Mouse (Mus musculus) Patski (cell line): ENCODE measurements around the gene Ubl7. TPM values are rescaled to one million over a fixed set of nuclear protein-coding genes. Genes with fewer than 3 reads are reported as not detected.

Experiments
- ATAC-seq: fragments of 100-300 bp; one replicate; pipeline ENCODE4 v1.8.0; 2021
- CTCF ChIA-PET: fragments of 350-600 bp; sonication (Branson Sonifier 250); formaldehyde crosslinking; loops from one replicate; lab custom pipeline; 2022; ENCODE audit warnings: inconsistent platforms; lab: Charles Lee
- POLR2A ChIA-PET: fragments of 350-600 bp; sonication (Branson Sonifier 250); formaldehyde crosslinking; loops from one replicate; lab custom pipeline; 2022; ENCODE audit warnings: antibody characterized with exemption, inconsistent platforms; lab: Charles Lee
- DNase-seq: peaks from one replicate; pipeline ENCODE4 v3.0.0-alpha.2; 2011; ENCODE audit warnings: low read depth, low spot score
- H3K27me3 ChIP-seq: fragments of 371-371 bp; one replicate; pipeline ENCODE4 v1.5.1; 2021
- CTCF ChIP-seq: fragments of 100-300 bp; IDR thresholded peaks from one replicate; pipeline ENCODE4 v1.5.1; 2021
- in situ Hi-C: fragments of 300-500 bp; cut with MboI; formaldehyde crosslinking; loops from 3 replicates; pipeline ENCODE4 v1.11.1; 2018; ENCODE audit warnings: low pct_unique_long_range_greater_than_20kb, mixed read lengths
- polyA plus RNA-seq: library from polyadenylated mRNA; unstranded; gene quantifications from one replicate; pipeline ENCODE4 v1.2.3, GENCODE M21; 2021

Gene Ubl7
- polyA plus RNA-seq, 1 experiment from 2014 or later, result 87.3 TPM

DNA sequence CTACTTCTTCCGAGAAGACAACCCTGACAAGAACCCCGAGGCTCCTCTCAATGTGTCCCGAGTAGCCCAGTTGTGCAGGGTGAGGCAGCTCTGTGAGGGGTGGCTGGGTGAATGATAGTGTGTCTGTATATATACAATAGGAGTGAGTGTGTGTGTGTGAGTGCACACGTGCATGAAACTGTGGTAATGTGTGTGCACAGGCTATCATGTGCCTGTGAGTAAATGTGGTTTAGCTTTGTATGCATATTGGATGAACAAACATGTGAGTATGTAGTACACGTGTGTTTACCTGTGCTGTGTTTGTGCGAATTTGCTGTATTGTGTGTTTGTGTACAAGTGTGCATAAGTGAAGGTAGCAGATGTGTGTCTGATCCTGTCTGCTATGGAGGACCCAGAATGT is 45.0 kb downstream of the Ubl7 start:
- POLR2A ChIA-PET, result interaction anchor here (0.7 to 0.9 kb wide), 2 partner anchors 24 to 37 kb away, joined by 3 to 4 read pairs; no protein-coding TSS in a partner anchor
- H3K27me3 ChIP-seq, result no peaks in the 10 kb centered on the region
- TF ChIP-seq CTCF, result no peak
- CTCF ChIA-PET, result no interaction called here
- ATAC-seq, result no peak
- in situ Hi-C loops, result no loop called here
- no peak for DNase-seq

DNA sequence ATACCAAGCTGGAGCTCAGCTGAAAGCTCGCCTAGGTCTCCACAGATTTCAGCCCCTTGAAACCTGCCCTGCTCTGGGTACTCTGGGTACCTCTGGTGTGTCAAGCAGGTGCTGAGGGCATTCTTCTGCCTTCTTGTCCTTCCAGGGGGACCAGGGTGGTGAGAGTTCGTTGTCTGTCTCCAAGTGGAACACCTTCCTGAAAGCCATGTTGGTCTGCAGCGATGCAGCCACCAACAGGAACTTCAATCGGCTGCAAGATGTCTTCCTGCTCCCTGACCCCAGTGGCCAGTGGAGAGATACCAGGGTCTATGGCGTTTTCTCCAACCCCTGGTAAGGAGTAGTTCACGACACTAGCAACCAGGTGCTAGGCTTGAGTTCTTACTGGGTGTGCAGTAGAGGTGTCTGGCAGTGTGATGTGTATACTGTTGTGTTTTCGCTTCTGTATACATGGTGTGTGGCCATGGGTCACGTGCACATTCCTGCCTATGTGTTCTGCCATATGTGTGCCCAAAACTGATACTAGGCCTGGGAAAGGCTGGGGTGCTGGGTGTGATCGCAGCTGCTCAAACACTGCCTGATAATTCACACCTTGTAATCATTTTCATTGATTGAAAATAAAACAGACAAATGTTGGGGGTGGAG is 45.5 kb downstream of the Ubl7 start:
- in situ Hi-C loops, result no loop called here
- no peaks in the 10 kb centered on the region for H3K27me3 ChIP-seq
- ATAC-seq (no peak), DNase-seq (no peak)
- CTCF ChIA-PET, result interaction anchor here (0.9 kb wide), 1 partner anchor 86 kb away, joined by 3 read pairs; no protein-coding TSS in a partner anchor
- POLR2A ChIA-PET, result interaction anchor here (0.9 kb wide), 1 partner anchor 24 kb away, joined by 4 read pairs; no protein-coding TSS in a partner anchor
- no peak for TF ChIP-seq CTCF

DNA sequence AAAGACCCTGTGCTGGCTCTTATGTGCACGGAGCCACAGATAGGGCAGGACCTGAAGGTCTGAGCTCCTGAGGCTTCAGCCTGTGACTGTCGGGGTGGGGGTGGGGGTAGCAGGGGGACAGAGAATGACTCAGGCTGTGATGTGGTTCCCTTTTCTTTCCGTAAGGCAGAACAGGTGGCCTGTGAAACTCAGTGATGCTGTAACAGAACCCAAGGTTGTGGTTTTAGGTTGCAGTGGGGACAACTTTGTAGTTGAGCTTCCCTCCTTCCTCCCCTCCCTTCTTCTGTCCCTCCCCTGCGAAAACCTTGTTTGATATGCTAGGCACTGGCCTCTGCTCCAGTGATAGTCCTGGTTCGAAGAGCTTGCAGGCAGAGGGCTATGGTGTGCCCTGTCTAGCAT is 46.1 kb downstream of the Ubl7 start:
- ChIA-PET CTCF (interaction anchor here (0.9 kb wide), 1 partner anchor 87 kb away, joined by 3 read pairs; no protein-coding TSS in a partner anchor), POLR2A (interaction anchor here (0.9 kb wide), 1 partner anchor 25 kb away, joined by 4 read pairs; no protein-coding TSS in a partner anchor)
- TF ChIP-seq CTCF, result no peak
- DNase-seq (no peak), ATAC-seq (no peak)
- in situ Hi-C loops, result no loop called here
- no peaks in the 10 kb centered on the region for H3K27me3 ChIP-seq

DNA sequence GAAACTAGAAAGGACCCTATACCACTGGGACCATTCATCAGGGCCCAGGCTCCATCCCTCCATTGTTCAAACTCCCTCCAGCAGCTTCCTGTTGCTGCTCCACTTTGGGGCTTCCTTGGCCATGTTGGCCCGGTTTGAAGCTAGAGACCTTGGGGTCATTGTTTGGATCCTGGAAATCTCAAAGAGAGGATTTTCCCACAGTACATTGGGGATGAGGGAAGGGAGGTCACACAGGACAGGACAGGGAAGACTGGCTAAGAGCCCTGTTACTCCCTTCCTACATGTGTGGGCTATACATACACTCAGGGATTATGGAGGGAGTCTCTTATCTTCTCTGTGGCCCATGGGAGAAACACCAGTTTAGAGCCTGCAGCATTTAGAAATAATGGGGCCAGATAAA is 47.8 kb downstream of the Ubl7 start:
- DNase-seq (no peak), ATAC-seq (no peak)
- POLR2A ChIA-PET, result no interaction called here
- in situ Hi-C loops, result no loop called here
- H3K27me3 ChIP-seq, result no peaks in the 10 kb centered on the region
- TF ChIP-seq CTCF, result no peak
- CTCF ChIA-PET, result interaction anchor here (1.1 kb wide), 1 partner anchor 19 kb away, joined by 5 read pairs; the partner anchor contains the start of gene Sema7a

DNA sequence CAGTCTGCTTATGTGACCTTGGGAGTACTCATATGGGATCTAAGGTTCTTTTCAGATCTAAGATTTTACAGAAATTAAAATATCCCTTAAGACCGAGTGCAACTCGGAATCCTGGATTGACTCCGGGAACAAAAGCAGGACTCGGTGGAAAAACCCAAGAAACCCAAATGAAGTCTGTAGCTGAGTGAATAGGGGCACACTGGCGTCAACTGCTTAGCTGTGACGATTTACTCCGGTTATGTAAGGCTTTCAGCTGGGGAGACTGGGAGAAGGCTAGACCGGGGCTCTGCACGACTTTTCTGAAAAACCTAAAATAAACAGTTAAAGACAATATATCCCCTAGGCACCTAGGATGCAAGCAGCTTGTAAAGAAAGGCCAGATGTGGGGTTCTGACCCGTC is 48.6 kb downstream of the Ubl7 start:
- in situ Hi-C loops, result no loop called here
- H3K27me3 ChIP-seq, result no peaks in the 10 kb centered on the region
- ATAC-seq, result no peak
- no peak for DNase-seq
- POLR2A ChIA-PET, result no interaction called here
- CTCF ChIA-PET, result interaction anchor here (1.1 kb wide), 1 partner anchor 20 kb away, joined by 5 read pairs; the partner anchor contains the start of gene Sema7a
- TF ChIP-seq CTCF, result no peak

DNA sequence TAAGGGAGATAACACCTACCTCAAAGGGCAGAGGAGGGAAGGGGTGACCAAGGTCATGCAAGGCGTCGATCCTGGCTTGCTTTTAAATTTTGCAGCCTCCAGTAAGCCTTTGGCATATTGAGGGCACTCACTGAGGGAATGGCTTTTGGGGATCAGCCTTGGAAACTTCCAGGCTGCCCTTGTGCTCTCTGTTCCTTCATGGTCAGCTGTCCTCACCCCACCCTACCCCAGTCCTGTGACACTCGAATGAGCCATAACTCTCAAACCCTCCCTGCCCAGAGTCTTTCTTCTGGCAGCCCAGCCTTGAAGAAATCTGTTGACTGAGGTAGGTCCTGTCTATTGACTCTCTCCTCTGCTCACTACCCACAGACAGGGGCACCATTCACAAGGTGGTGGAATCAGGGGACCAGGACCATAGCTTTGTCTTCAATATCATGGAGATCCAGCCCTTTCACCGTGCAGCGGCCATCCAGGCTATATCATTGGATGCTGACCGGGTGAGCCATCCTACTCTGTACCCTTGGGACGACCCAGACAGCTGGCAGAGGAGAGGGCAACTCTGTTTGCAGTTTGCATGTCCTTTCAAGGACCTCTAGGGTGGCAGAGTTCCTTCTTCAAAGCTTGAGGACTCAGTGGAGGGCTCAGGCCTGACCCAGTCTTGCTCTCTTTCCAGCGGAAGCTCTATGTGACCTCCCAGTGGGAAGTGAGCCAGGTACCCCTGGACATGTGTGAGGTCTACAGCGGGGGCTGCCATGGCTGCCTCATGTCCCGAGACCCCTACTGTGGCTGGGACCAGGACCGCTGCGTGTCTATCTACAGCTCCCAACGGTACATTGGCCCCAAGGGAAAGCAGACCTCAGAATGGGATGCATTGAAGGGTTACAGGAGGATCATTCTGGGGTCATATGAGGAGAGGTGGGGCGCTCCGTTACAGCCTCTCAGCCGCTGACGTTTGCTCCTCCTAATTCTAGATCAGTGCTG is 49.4 kb downstream of the Ubl7 start:
- CTCF ChIA-PET, result interaction anchor here (1.0 to 1.1 kb wide), 3 partner anchors 20 to 31 kb away, joined by 3 to 5 read pairs (median 5); partner anchors contain the start of gene Sema7a
- DNase-seq, result no peak

DNA sequence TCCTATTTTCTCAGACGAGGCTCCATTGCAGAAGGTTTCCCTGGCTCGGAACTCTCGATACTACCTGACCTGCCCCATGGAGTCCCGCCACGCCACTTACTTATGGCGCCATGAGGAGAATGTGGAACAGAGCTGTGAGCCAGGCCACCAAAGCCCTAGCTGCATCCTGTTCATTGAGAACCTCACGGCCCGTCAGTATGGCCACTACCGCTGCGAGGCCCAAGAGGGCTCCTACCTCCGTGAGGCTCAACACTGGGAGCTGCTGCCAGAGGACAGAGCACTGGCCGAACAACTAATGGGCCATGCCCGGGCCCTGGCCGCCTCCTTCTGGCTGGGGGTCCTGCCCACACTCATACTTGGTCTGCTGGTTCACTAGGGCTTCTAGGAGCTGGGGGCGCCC is 50.4 kb downstream of the Ubl7 start:
- ChIA-PET POLR2A (interaction anchor here (0.6 kb wide), 1 partner anchor 8 kb away, joined by 3 read pairs; no protein-coding TSS in a partner anchor), CTCF (interaction anchor here (1.0 kb wide), 1 partner anchor 30 kb away, joined by 3 read pairs; no protein-coding TSS in a partner anchor)
- H3K27me3 ChIP-seq, result no peaks in the 10 kb centered on the region
- in situ Hi-C loops, result no loop called here
- DNase-seq, result no peak
- no peak for ATAC-seq
- TF ChIP-seq CTCF, result no peak

More for the DNA sequence above, 49.4 kb downstream of the Ubl7 start:
- ATAC-seq, result no peak
- no peaks in the 10 kb centered on the region for H3K27me3 ChIP-seq
- TF ChIP-seq CTCF, result no peak
- in situ Hi-C loops, result no loop called here
- POLR2A ChIA-PET, result no interaction called here

DNA sequence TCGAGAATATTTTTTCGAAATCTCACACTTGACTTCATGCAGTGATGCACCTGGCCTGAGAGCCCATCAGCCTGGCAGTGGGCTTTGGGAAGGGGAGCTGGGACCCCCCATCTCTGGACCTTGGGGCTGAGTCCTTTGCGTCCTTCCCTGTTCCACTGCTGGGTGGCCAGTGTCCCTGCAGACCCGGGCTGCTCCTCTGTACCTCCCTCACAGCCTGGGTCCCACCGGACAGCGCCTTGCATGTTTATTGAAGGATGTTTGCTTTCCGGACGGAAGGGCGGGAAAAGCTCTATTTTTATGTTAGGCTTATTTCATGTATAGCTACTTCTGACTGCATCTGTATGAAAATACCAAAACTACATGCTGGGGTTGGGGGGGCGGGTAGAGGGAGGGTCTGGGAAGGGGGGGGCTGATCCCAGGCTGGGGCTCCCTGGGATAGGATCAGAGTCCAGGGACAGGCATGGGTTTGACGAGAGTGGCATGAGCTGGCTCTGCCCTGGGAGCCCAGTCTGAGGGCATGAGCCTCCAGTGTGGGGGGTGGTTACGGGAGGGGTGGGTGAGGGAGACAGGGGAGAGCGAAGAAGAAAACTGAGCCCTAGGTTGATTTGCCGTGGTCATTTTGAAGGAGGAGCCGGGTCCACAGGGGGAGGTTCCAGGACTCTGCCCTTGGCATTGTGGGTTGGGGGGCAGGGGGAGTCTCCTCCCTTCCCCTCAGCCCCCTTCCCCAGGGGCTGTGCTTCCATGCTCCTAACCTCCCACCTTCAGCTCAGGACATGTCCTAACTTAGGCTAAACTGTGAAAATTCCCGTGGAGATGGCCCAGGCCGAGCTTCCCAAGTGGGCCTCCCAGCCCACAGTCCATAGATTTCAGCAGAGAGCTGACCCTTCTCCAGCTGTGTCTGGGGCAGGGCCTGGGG is 51.3 kb downstream of the Ubl7 start:
- in situ Hi-C loops, result no loop called here
- H3K27me3 ChIP-seq, result no peaks in the 10 kb centered on the region
- ATAC-seq, result no peak
- DNase-seq, result no peak
- no peak for TF ChIP-seq CTCF
- POLR2A ChIA-PET, result no interaction called here
- CTCF ChIA-PET, result no interaction called here

DNA sequence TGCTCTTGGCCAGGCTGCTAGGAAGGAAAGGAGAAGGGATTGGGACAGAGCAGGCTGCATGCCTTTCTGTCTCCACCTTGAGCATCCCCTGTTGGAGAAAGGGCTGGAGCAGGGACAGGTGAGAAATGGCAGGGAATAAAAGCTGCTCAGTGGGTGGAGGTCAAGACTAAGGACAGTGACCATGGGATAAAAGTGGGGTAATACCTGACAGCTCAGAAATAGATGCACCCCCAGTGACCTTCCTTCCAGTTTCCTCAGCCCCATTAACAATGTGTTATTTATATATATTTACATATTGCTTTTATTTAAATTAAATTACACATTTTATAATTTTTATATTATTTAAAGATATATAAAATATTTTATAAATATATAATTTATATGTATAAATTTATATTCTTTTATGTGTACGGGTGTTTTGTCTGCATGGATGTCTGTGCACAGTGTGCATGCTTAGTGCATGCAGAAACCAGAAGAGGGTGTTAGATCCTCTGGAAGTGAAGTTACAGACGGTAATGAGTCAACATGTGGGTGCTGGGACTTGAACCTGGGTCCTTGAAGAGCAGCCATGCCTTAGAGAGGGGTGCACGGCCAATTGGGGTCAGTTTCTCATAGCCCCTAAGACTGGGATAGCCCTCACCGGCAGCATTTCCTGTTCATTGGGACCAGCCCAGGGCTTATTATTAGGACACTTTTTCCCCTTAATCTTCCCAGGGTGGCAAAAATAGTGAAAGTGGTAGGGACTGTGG is 52.6 kb downstream of the Ubl7 start:
- DNase-seq (no peak), ATAC-seq (no peak)
- no peaks in the 10 kb centered on the region for H3K27me3 ChIP-seq
- CTCF ChIA-PET, result no interaction called here
- in situ Hi-C loops, result no loop called here
- no peak for TF ChIP-seq CTCF
- POLR2A ChIA-PET, result no interaction called here
